Mouse (Mus musculus): ENCODE measurements around the gene Sdk1. TPM values are rescaled to one million over a fixed set of nuclear protein-coding genes. Genes with fewer than 3 reads are reported as not detected.

Gene Sdk1
- polyA plus RNA-seq, 1 experiment from 2014 or later, result 0.94 TPM

DNA sequence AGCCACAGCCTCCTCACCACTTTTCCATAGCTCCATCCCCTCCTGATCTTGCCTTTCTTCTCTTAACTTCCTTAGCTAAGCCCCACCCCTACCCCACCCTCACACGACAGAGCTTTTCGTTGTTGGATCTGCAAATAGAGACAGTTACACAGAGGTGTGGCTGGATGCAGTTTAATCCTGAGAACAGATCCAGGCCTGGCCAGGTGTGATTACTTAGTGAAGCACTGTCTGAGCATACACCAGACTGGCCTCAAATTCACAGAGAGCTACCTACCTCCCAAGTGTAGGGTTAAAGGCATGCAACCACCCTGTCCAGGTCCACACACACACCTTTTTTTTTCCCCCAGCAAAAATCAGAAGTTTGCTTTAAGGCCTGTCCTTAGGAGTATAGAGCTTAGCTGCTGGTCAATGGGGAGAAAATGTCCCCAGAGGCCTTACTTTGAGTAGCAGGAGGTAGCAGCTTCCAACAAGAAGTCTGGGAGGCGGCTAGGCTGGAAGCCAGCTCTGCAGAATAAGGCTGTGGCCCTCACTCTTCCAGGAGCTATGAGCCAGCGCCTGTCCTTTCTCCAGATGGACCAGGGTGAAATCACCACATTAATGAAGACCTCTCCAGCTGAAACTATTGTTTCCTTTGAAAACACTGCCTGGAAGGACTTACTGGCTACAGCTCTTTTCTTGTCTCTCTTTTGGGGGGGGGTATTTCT lies 781.7 kb downstream of the Sdk1 start:
- H3K27me3 ChIP-seq (replicated peaks; ENCODE audit: control insufficient read depth, insufficient read depth, low read length), result no peaks in the 10 kb centered on the region
- no peak for ATAC-seq
- no peak for TF ChIP-seq CTCF (IDR thresholded peaks at IDR 0.05; ENCODE audit: low read depth)
- H3K9ac ChIP-seq (ENCODE audit: low read depth, low read length), result no peak overlapping the region
- WGBS, result 50% methylated on average over 4 of the region's 4 CpGs
- no peaks in the 10 kb centered on the region for H3K4me1 ChIP-seq (replicated peaks; ENCODE audit: control insufficient read depth, insufficient read depth, low read length)
- H3K4me3 ChIP-seq (ENCODE audit: low read depth, low read length), result no peak overlapping the region
- no peak overlapping the region for H3K4me2 ChIP-seq (replicated peaks; ENCODE audit: low read depth)
- H3K9me3 ChIP-seq (ENCODE audit: control insufficient read depth), result no peaks in the 10 kb centered on the region
- no peaks in the 10 kb centered on the region for H3K36me3 ChIP-seq (ENCODE audit: control insufficient read depth, insufficient read depth)
- H3K27ac ChIP-seq (ENCODE audit: low read depth, low read length), result no peak overlapping the region

DNA sequence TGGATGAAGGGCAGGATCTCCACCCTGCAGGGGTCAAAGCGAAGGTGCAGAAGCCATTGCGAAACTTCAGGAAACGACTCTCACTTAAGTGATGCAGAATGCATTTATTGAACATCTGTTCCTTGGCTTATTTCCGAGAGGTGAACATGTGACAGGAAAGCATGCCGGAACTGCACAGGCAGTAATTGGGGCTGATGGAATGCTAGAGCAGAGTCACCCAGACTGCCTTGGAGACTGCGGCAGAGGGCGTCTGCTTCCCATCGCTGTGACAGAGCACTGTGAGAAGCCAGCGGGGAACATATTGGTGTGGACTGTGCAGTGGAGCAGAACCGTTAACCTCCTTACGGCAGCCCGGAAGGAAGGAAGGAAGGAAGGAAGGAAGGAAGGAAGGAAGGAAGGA lies 783.2 kb downstream of the Sdk1 start:
- Histone ChIP-seq H3K9me3 (ENCODE audit: control insufficient read depth) (no peaks in the 10 kb centered on the region), H3K4me1 (replicated peaks; ENCODE audit: control insufficient read depth, insufficient read depth, low read length) (no peaks in the 10 kb centered on the region), H3K27ac (ENCODE audit: low read depth, low read length) (no peak overlapping the region), H3K9ac (ENCODE audit: low read depth, low read length) (no peak overlapping the region), H3K4me2 (replicated peaks; ENCODE audit: low read depth) (no peak overlapping the region), H3K36me3 (ENCODE audit: control insufficient read depth, insufficient read depth) (no peaks in the 10 kb centered on the region), H3K27me3 (replicated peaks; ENCODE audit: control insufficient read depth, insufficient read depth, low read length) (no peaks in the 10 kb centered on the region), H3K4me3 (ENCODE audit: low read depth, low read length) (no peak overlapping the region)
- WGBS, result 50% methylated on average over 12 of the region's 12 CpGs
- TF ChIP-seq CTCF (IDR thresholded peaks at IDR 0.05; ENCODE audit: low read depth), result no peak
- ATAC-seq, result no peak

GRCm38 (mm10) chr5:142036536-142036935 lies 795.2 kb downstream of the Sdk1 start:
- Histone ChIP-seq H3K4me3 (ENCODE audit: low read depth, low read length) (no peak overlapping the region), H3K9ac (ENCODE audit: low read depth, low read length) (no peak overlapping the region), H3K36me3 (ENCODE audit: control insufficient read depth, insufficient read depth) (no peaks in the 10 kb centered on the region; the same call in 1 of the 2 replicates), H3K27ac (ENCODE audit: low read depth, low read length) (no peak overlapping the region), H3K4me1 (replicated peaks; ENCODE audit: control insufficient read depth, insufficient read depth, low read length) (no peaks in the 10 kb centered on the region), H3K27me3 (replicated peaks; ENCODE audit: control insufficient read depth, insufficient read depth, low read length) (no peaks in the 10 kb centered on the region), H3K4me2 (replicated peaks; ENCODE audit: low read depth) (no peak overlapping the region), H3K9me3 (ENCODE audit: control insufficient read depth) (no peaks in the 10 kb centered on the region)
- TF ChIP-seq CTCF (IDR thresholded peaks at IDR 0.05; ENCODE audit: low read depth), result no peak
- no peak for ATAC-seq
- WGBS, result 91% methylated on average over 9 of the region's 9 CpGs

DNA sequence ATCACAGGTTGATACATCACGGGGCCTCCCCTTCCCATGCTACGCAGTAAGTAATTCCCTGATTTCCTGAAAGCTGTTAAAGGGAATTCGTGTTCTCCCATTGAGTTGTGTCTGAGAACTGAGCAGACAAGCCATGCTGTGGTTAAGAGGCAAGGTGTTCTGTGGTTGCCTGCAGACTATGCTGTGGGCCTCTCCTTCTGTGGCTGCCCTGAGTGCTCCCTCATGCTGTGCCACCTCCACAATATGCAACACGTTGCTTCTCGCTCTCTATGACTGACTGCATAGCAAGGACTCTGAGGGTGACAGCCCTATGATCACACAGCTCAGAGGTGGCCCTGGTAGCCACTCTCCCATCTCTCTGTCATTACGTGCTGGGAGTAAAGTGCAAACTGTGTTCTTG lies 797.9 kb downstream of the Sdk1 start:
- H3K27me3 ChIP-seq (replicated peaks; ENCODE audit: control insufficient read depth, insufficient read depth, low read length), result no peaks in the 10 kb centered on the region
- no peak overlapping the region for H3K27ac ChIP-seq (ENCODE audit: low read depth, low read length)
- H3K9me3 ChIP-seq (ENCODE audit: control insufficient read depth), result no peaks in the 10 kb centered on the region
- H3K4me2 ChIP-seq (replicated peaks; ENCODE audit: low read depth), result no peak overlapping the region
- no peak for ATAC-seq
- H3K4me3 ChIP-seq (ENCODE audit: low read depth, low read length), result no peak overlapping the region
- no peak for TF ChIP-seq CTCF (IDR thresholded peaks at IDR 0.05; ENCODE audit: low read depth)
- 89% methylated on average over 6 of the region's 6 CpGs for WGBS
- no peak overlapping the region for H3K9ac ChIP-seq (ENCODE audit: low read depth, low read length)
- no peaks in the 10 kb centered on the region; the same call in 1 of the 2 replicates for H3K36me3 ChIP-seq (ENCODE audit: control insufficient read depth, insufficient read depth)
- no peaks in the 10 kb centered on the region for H3K4me1 ChIP-seq (replicated peaks; ENCODE audit: control insufficient read depth, insufficient read depth, low read length)

GRCm38 (mm10) chr5:142039891-142040530 lies 798.7 kb downstream of the Sdk1 start:
- no peaks in the 10 kb centered on the region; the same call in 1 of the 2 replicates for H3K36me3 ChIP-seq (ENCODE audit: control insufficient read depth, insufficient read depth)
- no peaks in the 10 kb centered on the region for H3K27me3 ChIP-seq (replicated peaks; ENCODE audit: control insufficient read depth, insufficient read depth, low read length)
- no peak overlapping the region for H3K27ac ChIP-seq (ENCODE audit: low read depth, low read length)
- H3K9ac ChIP-seq (ENCODE audit: low read depth, low read length), result no peak overlapping the region
- H3K4me1 ChIP-seq (replicated peaks; ENCODE audit: control insufficient read depth, insufficient read depth, low read length), result no peaks in the 10 kb centered on the region
- no peak overlapping the region for H3K4me2 ChIP-seq (replicated peaks; ENCODE audit: low read depth)
- no peak for ATAC-seq
- WGBS, result 70% methylated on average over 4 of the region's 4 CpGs
- TF ChIP-seq CTCF (IDR thresholded peaks at IDR 0.05; ENCODE audit: low read depth), result no peak
- H3K4me3 ChIP-seq (ENCODE audit: low read depth, low read length), result no peak overlapping the region
- H3K9me3 ChIP-seq (ENCODE audit: control insufficient read depth), result no peaks in the 10 kb centered on the region

GRCm38 (mm10) chr5:142041226-142041802 lies 800.0 kb downstream of the Sdk1 start:
- WGBS, result 46% methylated on average over 8 of the region's 8 CpGs

More at GRCm38 (mm10) chr5:142041226-142041802, 800.0 kb downstream of the Sdk1 start:
- no peak overlapping the region for H3K9ac ChIP-seq (ENCODE audit: low read depth, low read length)
- TF ChIP-seq CTCF (IDR thresholded peaks at IDR 0.05; ENCODE audit: low read depth), result no peak
- no peaks in the 10 kb centered on the region; the same call in 1 of the 2 replicates for H3K36me3 ChIP-seq (ENCODE audit: control insufficient read depth, insufficient read depth)
- no peak overlapping the region for H3K4me2 ChIP-seq (replicated peaks; ENCODE audit: low read depth)
- H3K9me3 ChIP-seq (ENCODE audit: control insufficient read depth), result no peaks in the 10 kb centered on the region
- H3K27ac ChIP-seq (ENCODE audit: low read depth, low read length), result no peak overlapping the region
- no peaks in the 10 kb centered on the region for H3K27me3 ChIP-seq (replicated peaks; ENCODE audit: control insufficient read depth, insufficient read depth, low read length)
- no peaks in the 10 kb centered on the region for H3K4me1 ChIP-seq (replicated peaks; ENCODE audit: control insufficient read depth, insufficient read depth, low read length)
- ATAC-seq, result no peak
- H3K4me3 ChIP-seq (ENCODE audit: low read depth, low read length), result no peak overlapping the region

All from intestine, postnatal 0 days (tissue).